Mouse (Mus musculus) G1E (cell line): ENCODE data around the gene Drc1. TPM values are rescaled to one million over a fixed set of nuclear protein-coding genes. Genes with fewer than 3 reads are reported as not detected.

Source experiments
- ATAC-seq: 2 replicates; pipeline ENCODE4 v1.8.0; 2016; ENCODE audit warnings: mild to moderate bottlenecking; ENCODE audit not compliant: insufficient number of reproducible peaks, poor library complexity, low FRiP score, severe bottlenecking; ENCODE audit errors: extremely low read depth
- DNase-seq: peaks from one replicate; pipeline ENCODE4 v3.0.0; 2012; ENCODE audit warnings: low spot score
- H3K27me3 ChIP-seq: 2 replicates; pipeline ENCODE4 v1.6.1; 2012; ENCODE audit warnings: mild to moderate bottlenecking, low read length, inconsistent platforms; ENCODE audit not compliant: insufficient read depth
- H3K36me3 ChIP-seq: replicated peaks from 2 replicates; pipeline ENCODE3; 2012; ENCODE audit warnings: mild to moderate bottlenecking, inconsistent platforms
- H3K4me1 ChIP-seq: 2 replicates; pipeline ENCODE4 v1.6.1; 2012; ENCODE audit warnings: low read depth, low read length, inconsistent platforms, mixed read lengths; ENCODE audit not compliant: insufficient read depth
- H3K4me3 ChIP-seq: 2 replicates; pipeline ENCODE4 v1.5.1; 2012; ENCODE audit warnings: low read depth, mild to moderate bottlenecking, inconsistent platforms, low read length, moderate library complexity, mixed read lengths
- H3K9me3 ChIP-seq: replicated peaks from 2 replicates; pipeline ENCODE4 v1.6.1; 2012; ENCODE audit warnings: inconsistent platforms
- CTCF ChIP-seq: IDR thresholded peaks from 2 replicates; pipeline ENCODE4 v1.5.1; 2012; ENCODE audit warnings: low read depth, low read length, inconsistent platforms, mixed read lengths
- GATA1 ChIP-seq: IDR thresholded peaks from 2 replicates; pipeline ENCODE4 v1.6.1; 2012; ENCODE audit warnings: borderline replicate concordance, low read length, inconsistent platforms, mixed read lengths
- GATA2 ChIP-seq: IDR thresholded peaks from 2 replicates; pipeline ENCODE4 v1.6.1; 2012; ENCODE audit warnings: low read depth, low read length, inconsistent platforms, borderline replicate concordance
- POLR2AphosphoS5 ChIP-seq: IDR thresholded peaks from 2 replicates; pipeline ENCODE4 v1.6.1; 2012; ENCODE audit warnings: low read depth, low read length, inconsistent platforms; ENCODE audit not compliant: insufficient replicate concordance
- TAL1 ChIP-seq: conservative IDR thresholded peaks from 2 replicates; pipeline ENCODE4 v1.6.1; 2012; ENCODE audit warnings: low read depth, low read length, inconsistent platforms, mixed read lengths
- polyA plus RNA-seq: library from polyadenylated mRNA; stranded (reverse); fragments of >175 nt; gene quantifications from 2 replicates; pipeline ENCODE4 v1.2.3, GENCODE M21; 2012
- total RNA-seq, 2 experiments: library from RNA; stranded (forward) in 1 of 2; stranded (reverse) in 1 of 2; fragments of 200-1000 nt in 1 of 2; fragments of >200 nt in 1 of 2; fragmentation: Nextera tagmentation in 1 of 2; gene quantifications; 2 replicates each; pipeline ENCODE4 v1.2.3; 2014 to 2017

Drc1 gene
- total and polyA plus RNA-seq, 3 experiments, result not detected

GRCm38 (mm10) chr5:30238533-30238932 is 42.7 kb upstream of the Drc1 start:
- H3K9me3 ChIP-seq, result no peaks in the 10 kb centered on the region

DNA sequence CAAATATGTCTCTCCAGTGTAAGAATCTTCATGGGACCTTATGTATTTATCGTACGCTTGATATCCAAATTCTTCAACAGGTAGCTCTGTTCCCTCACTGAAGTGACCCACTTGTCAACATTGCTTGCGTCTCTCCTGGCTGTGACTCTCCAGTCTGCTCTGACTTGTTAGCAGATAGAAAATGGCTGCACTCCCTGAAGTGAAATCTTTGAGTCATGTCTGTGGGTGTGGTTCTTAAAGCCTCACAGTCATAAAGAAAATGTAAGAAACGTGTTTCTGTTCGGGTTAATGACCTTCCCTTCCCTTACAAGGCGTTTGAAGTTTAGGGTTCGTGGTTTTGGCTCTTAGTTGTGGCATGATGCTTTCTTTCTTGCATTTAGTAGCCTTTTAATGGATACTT is 40.6 kb upstream of the Drc1 start:
- no peak overlapping the region for H3K4me3 ChIP-seq
- ATAC-seq (no peak), DNase-seq (no peak)

More at GRCm38 (mm10) chr5:30238533-30238932, 42.7 kb upstream of the Drc1 start:
- Histone ChIP-seq H3K4me3 (no peak overlapping the region), H3K36me3 (peaks cover 44% of the 10 kb centered on the region), H3K4me1 (peaks cover 54% of the 10 kb centered on the region), H3K27me3 (no peaks in the 10 kb centered on the region)
- TF ChIP-seq CTCF, result no peak
- TF ChIP-seq GATA2, result no peak
- no peak for TF ChIP-seq GATA1
- no peak for TF ChIP-seq TAL1
- TF ChIP-seq POLR2AphosphoS5, result no peak
- DNase-seq (no peak), ATAC-seq (no peak)

DNA sequence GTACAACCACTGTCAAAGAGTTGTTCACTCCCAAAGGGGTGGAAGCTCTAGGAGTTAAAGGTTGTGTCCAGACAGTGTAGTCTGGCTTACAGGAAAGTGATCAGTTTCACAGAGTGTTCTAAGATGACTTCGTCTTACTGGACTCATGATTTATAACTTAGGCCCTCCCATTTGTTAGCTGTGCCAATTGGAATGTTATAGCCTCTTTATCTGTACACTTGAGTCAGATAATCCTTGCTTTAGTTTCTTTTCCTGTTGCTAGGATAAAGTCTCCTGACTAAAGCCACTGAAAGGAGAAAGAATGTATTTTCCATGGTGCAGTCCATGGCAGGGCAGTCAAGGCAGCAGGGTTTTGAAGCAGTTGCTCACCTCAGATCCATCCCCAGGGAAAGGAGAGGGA is 38.8 kb upstream of the Drc1 start:
- no peak for ATAC-seq
- Histone ChIP-seq H3K4me1 (peaks cover 43% of the 10 kb centered on the region), H3K9me3 (no peaks in the 10 kb centered on the region), H3K27me3 (no peaks in the 10 kb centered on the region), H3K36me3 (peaks cover 61% of the 10 kb centered on the region), H3K4me3 (no peak overlapping the region)
- DNase-seq, result no peak
- TF ChIP-seq TAL1, result no peak
- no peak for TF ChIP-seq CTCF
- no peak for TF ChIP-seq GATA1
- TF ChIP-seq POLR2AphosphoS5, result no peak
- no peak for TF ChIP-seq GATA2

More for the DNA sequence above, 40.6 kb upstream of the Drc1 start:
- TF ChIP-seq POLR2AphosphoS5, result no peak
- no peak for TF ChIP-seq CTCF
- TF ChIP-seq GATA2, result no peak
- no peak for TF ChIP-seq GATA1
- TF ChIP-seq TAL1, result no peak
- H3K9me3 ChIP-seq, result no peaks in the 10 kb centered on the region
- H3K27me3 ChIP-seq, result no peaks in the 10 kb centered on the region
- H3K4me1 ChIP-seq, result peaks cover 51% of the 10 kb centered on the region
- H3K36me3 ChIP-seq, result peaks cover 57% of the 10 kb centered on the region

DNA sequence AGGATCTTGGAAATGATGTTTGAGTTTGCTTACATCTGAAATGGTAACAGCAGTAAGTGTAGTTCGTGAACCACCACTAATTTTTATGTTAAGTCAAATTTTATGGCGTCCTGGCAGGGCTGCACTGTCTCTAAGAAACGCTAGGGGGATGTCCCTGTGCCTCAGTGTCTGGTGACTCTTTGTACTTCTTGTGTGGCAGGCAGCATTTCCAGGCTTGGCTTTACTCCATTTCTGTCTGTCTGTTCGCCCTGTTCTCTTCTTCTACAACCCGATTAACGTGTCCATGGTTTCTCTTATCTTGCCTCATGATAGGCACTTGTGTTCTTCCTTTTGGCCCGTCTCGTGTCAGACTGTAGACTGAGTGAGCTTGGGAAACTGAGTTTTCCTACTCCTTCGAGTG is 37.4 kb upstream of the Drc1 start:
- ATAC-seq (no peak), DNase-seq (no peak)
- H3K9me3 ChIP-seq, result no peaks in the 10 kb centered on the region
- H3K36me3 ChIP-seq, result peaks cover 57% of the 10 kb centered on the region
- no peaks in the 10 kb centered on the region for H3K27me3 ChIP-seq
- peaks cover 33% of the 10 kb centered on the region for H3K4me1 ChIP-seq
- TF ChIP-seq GATA2 (no peak), CTCF (peak; percentile 54)
- no peak overlapping the region for H3K4me3 ChIP-seq

DNA sequence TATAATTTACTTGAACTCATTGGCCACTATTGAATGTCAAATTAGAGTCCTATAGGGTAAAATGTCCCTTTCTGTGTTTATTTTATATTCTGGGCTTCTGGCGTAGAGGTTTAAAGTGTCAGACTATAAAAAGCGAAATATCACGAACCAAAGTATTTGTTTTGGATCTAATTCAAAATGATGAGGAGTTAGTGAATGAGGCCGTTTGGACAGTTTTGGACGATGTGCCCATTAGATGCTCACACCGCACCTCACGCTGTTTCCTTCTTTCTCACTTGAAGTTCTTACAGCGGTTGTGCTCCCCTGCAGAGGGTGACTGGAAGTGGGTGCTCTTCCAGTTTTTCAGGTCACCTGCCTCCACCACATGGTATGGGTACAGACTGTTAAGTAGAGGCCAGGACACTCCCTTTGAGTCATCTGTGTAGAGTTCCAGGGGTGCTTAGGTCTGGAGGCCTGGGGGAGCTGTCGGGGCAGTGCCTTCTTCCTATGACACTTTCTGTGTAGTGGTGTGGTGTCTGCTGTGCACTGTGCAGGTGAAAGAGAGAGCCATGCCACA is 35.2 kb upstream of the Drc1 start:
- no peak for DNase-seq
- TF ChIP-seq POLR2AphosphoS5, result no peak
- no peak for TF ChIP-seq GATA1
- no peak for TF ChIP-seq TAL1
- TF ChIP-seq GATA2, result no peak
- no peak for TF ChIP-seq CTCF

GRCm38 (mm10) chr5:30247666-30248065 is 33.5 kb upstream of the Drc1 start:
- TF ChIP-seq GATA2 (no peak), CTCF (peak; percentile 27; the same call in 1 of the 2 replicates), POLR2AphosphoS5 (no peak), TAL1 (no peak), GATA1 (no peak)
- Histone ChIP-seq H3K4me3 (no peak overlapping the region), H3K36me3 (peaks cover 63% of the 10 kb centered on the region), H3K9me3 (peaks cover 3% of the 10 kb centered on the region), H3K4me1 (peaks cover 18% of the 10 kb centered on the region; the same call in 1 of the 2 replicates), H3K27me3 (no peaks in the 10 kb centered on the region)
- DNase-seq, result no peak
- ATAC-seq, result no peak

More for the DNA sequence above, 35.2 kb upstream of the Drc1 start:
- H3K4me1 ChIP-seq, result peaks cover 18% of the 10 kb centered on the region; the same call in 1 of the 2 replicates
- no peak overlapping the region for H3K4me3 ChIP-seq
- no peak for ATAC-seq
- no peaks in the 10 kb centered on the region for H3K9me3 ChIP-seq
- H3K36me3 ChIP-seq, result peaks cover 60% of the 10 kb centered on the region
- H3K27me3 ChIP-seq, result no peaks in the 10 kb centered on the region
